Mouse (Mus musculus) adrenal gland, adult 8-10 months (tissue): Measurements from ENCODE around the gene Gm10801. TPM values are rescaled to one million over a fixed set of nuclear protein-coding genes. Genes with fewer than 3 reads are reported as not detected.
"Not testable (repeated sequence)": the region's sequence is repeated elsewhere in the genome, so short reads cannot be mapped to it uniquely, and the experiment has no call there.

Experiments used
- DNase-seq: peaks from one replicate; pipeline ENCODE4 v3.0.0; 2022
- total RNA-seq, 4 experiments: library from RNA; stranded (reverse); gene quantifications; 2 replicates each; pipeline ENCODE4 v1.2.4; 2022

Gm10801 gene
- under 1 TPM in 1 of 4 experiments, not detected in 3; 0.70 TPM for total RNA-seq

GRCm38 (mm10) chr2:98661937-98662336, at the start of gene Gm10801:
Gm10801 (plus strand) TSS chr2:98662237.
- DNase-seq, result not testable (repeated sequence)

GRCm38 (mm10) chr2:98667201-98667600, 5.2 kb downstream of the Gm10801 start, which contains the start of gene Gm10800:
Gm10800 (minus strand) TSS chr2:98667301.
- not testable (repeated sequence) for DNase-seq

GRCm38 (mm10) chr2:98697533-98697932, 35.5 kb downstream of the Gm10801 start:
- DNase-seq, result no peak

Other genes starting within 250 kb of the Gm10801 start
- gene Gm10800, start 5.1 kb downstream of the Gm10801 start, total RNA-seq, result under 1 TPM in 2 of 4 experiments, not detected in 2; 0.48 to 0.91 TPM